Mouse (Mus musculus) layer of hippocampus, adult 8-10 months (tissue): ENCODE results near the gene Kank4. TPM values are rescaled to one million over a fixed set of nuclear protein-coding genes. Genes with fewer than 3 reads are reported as not detected.
A peak's percentile ranks its signal among the peaks of the same experiment; 100 is the strongest.
"Not testable (repeated sequence)": the region's sequence is repeated elsewhere in the genome, so short reads cannot be mapped to it uniquely, and the experiment has no call there.

Experiments used
- DNase-seq, 2 experiments: peaks; one replicate each; pipeline ENCODE4 v3.0.0; 2022; ENCODE audit warnings: low spot score in 2 of 2
- total RNA-seq, 4 experiments: library from RNA; stranded (reverse); gene quantifications; 2 replicates each; pipeline ENCODE4 v1.2.4; 2022

The Kank4 gene
- total RNA-seq, 4 experiments from 2014 or later: 2.8 to 5.7 (median 3.1) TPM

- no peak for DNase-seq
Measured at GRCm38 (mm10) chr4:98778219-98778618, 39.1 kb downstream of the Kank4 start.

- no peak for DNase-seq
Measured at GRCm38 (mm10) chr4:98777464-98777863, 39.9 kb downstream of the Kank4 start.

GRCm38 (mm10) chr4:98776721-98777427 lies 40.5 kb downstream of the Kank4 start:
- no peak for DNase-seq

- DNase-seq: no peak
Measured at GRCm38 (mm10) chr4:98773785-98774184, 43.6 kb downstream of the Kank4 start.

GRCm38 (mm10) chr4:98767134-98768133 lies 49.9 kb downstream of the Kank4 start:
- DNase-seq: no peak

- no peak for DNase-seq
Measured at GRCm38 (mm10) chr4:98758872-98759518, 58.3 kb downstream of the Kank4 start.

GRCm38 (mm10) chr4:98758012-98758821 lies 59.1 kb downstream of the Kank4 start:
- peak in 1 of 2 experiments; percentile 23 for DNase-seq

- no peak for DNase-seq
Measured at GRCm38 (mm10) chr4:98756141-98756540, 61.2 kb downstream of the Kank4 start.

GRCm38 (mm10) chr4:98754456-98754855 lies 62.9 kb downstream of the Kank4 start:
- no peak for DNase-seq

- DNase-seq: no peak
Measured at GRCm38 (mm10) chr4:98743906-98744210, 73.5 kb downstream of the Kank4 start.

- DNase-seq: no peak
Measured at GRCm38 (mm10) chr4:98743209-98743905, 74.0 kb downstream of the Kank4 start.

- DNase-seq: no peak
Measured at GRCm38 (mm10) chr4:98739753-98740152, 77.6 kb downstream of the Kank4 start.

GRCm38 (mm10) chr4:98733660-98734059 lies 83.7 kb downstream of the Kank4 start:
- DNase-seq: no peak

GRCm38 (mm10) chr4:98728716-98729115 lies 88.6 kb downstream of the Kank4 start:
- no peak for DNase-seq

GRCm38 (mm10) chr4:98727959-98728347 lies 89.4 kb downstream of the Kank4 start:
- no peak for DNase-seq

GRCm38 (mm10) chr4:98727295-98727958 lies 89.9 kb downstream of the Kank4 start:
- DNase-seq: no peak

GRCm38 (mm10) chr4:98726590-98727237 lies 90.6 kb downstream of the Kank4 start, which contains the start of gene L1td1:
Gene L1td1 (plus strand): TSS chr4:98726734.
- DNase-seq: no peak

GRCm38 (mm10) chr4:98725439-98725838 lies 91.9 kb downstream of the Kank4 start:
- no peak for DNase-seq

GRCm38 (mm10) chr4:98724682-98725081 lies 92.7 kb downstream of the Kank4 start:
- DNase-seq: not testable (repeated sequence)
